Mouse (Mus musculus): ENCODE results near the gene Wfdc15b.

The Wfdc15b gene

DNA sequence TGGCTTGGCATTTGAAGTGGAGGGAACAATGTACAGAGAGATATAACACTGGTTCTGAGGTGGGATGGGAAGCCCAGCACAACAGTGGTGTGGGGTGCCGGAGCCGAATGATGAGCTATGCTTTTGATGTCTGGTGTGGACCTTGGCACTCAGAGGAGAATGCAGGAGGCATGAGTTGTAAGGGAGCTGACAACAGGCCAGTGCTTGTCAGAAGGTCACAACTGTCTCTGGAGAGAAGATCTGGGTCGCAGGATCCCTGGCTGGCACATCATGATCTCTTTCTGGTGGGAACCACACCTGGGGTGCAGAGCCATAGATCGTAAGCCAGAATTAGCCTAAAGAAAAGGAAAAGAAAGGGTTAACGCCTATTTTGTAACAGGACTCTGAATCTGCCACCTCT is 43.6 kb downstream of the Wfdc15b start:
- DNase-seq, result no peak

DNA sequence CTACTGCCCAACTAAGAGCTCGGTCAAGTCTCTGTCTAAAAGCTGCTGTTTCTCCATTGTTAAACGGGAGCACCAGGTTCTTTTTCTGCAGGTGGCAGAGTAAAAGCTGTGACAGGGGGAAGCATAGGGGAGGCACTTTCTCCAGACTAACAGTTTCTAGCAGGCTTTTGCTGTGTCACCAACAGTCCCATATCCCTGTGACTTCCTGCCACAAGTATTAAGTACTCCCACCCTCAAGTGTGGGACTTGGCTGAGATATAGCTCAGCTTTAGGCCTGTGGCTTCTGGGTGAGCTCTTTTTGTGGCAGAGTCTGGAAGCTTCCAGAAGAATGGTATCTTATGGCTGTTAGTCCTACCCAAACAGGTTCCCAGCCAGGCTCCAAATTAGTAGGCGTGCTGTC is 45.6 kb downstream of the Wfdc15b start:
- DNase-seq, result no peak

DNA sequence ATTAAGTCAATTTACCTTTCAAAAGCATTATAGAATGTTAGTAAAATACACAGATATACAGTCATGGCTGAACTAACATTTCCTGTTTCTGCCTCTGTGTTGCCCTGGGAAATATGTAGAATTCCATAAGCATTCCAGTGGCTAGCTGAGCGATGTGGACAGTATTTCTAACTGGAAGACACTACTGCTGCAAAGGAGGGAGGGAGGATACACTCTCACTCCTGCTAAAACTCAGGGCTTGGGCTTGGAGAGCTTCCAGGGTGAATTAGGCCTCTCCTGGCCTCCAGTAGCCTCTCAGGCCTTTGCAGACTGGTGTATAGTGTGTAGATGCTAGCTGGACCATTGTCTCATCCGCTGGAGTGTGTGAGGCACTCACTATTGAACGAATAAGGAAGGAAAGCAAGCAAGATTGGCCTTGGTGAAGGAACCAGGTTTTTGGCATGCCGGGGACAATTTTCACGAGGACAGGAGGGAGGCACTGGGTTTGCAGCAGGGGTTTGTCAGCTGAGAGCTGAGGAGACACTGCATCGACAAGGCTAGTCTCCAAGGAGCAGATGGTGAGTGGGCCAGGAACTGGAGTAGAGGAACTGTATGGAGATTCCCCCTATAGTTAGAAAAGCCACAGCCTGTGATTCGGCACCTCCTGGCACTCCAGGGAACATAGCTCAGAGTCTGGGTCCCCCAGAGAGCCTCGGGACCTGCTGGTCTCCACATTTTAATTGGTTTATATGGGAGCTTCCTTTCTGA is 46.6 kb downstream of the Wfdc15b start:
- peak; percentile 82 for DNase-seq

DNA sequence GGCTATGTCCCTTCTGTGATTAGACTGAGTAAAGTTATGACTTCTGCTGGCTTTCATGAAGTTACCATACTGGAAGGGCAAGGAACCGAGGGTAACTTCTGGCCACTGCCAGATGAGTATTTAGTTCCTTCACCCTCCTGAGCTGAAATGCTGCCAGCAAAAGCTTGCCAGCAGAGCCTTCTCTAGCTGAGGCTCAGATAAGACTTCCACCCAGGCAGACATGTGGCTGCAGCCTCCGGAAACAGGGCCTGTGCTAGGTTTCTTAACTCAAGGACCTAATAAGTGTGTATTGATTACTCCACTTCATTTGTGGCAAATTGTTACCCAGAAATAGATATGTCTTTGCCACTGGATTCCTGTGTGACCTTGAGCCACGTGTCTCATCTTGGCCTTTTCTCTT is 48.1 kb downstream of the Wfdc15b start:
- DNase-seq, result no peak

DNA sequence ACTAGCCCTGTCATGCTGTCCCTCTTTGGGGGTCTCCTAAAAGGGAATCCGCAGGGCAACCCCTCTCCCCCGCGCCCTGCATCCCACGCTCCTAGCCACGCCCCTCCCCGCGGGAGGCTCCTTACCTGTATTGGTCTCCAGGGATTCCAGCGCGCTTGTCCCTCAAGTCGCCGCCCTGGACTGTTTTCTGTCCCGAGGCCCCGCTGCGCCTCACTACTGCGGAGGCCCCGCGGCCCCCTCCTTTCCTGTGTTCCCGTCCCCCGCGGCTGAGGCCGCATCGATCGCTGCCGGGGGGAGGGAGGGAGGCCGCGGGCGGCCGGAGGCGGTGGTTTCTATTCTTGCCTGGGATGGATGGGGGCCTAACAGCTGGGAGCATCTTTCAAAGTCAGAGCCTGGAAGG is 50.6 kb downstream of the Wfdc15b start, which contains the start of gene Kcns1:
Gene Kcns1 (minus strand): TSS at position 212 of the 400 bp plus-strand sequence.
- no peak for DNase-seq

DNA sequence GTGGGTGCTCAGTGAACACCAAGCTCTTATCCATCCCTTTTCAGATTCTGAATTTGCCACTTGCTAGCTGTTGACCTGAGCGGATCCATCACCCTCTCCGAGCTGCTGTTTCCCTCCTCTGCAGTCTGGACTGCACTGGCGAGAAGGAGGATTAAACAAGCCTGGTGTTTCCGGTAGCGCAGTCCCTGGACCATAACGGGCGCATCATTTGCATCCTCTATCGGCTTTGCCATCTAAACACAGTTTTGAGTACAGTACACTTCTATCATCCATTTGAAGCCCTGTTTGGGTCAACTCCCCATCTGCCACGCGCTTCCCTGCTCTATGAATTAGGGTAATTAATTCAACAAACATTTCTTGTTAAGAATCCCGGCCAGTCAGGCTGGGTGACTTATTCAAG is 51.1 kb downstream of the Wfdc15b start:
- DNase-seq, result no peak

DNA sequence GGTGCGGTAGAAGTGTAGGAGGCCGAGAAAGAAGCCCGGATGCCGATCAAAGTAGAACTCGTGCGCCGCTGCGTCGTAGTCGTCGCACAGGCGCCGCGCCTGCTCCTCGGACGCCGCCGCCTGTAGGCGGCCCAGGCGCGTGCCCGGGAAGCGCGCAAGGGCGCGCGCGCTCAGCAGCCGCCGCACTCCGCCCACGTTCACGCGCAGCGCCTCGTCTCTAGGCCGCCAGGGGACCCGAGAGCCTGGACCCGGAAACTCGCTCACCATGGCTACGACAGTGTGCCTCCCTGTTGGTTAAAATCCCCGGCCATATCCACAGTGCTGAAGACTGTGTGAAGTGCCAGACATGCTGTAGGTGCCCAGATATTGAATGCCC is 52.9 kb downstream of the Wfdc15b start:
- peak; percentile 19 for DNase-seq

DNA sequence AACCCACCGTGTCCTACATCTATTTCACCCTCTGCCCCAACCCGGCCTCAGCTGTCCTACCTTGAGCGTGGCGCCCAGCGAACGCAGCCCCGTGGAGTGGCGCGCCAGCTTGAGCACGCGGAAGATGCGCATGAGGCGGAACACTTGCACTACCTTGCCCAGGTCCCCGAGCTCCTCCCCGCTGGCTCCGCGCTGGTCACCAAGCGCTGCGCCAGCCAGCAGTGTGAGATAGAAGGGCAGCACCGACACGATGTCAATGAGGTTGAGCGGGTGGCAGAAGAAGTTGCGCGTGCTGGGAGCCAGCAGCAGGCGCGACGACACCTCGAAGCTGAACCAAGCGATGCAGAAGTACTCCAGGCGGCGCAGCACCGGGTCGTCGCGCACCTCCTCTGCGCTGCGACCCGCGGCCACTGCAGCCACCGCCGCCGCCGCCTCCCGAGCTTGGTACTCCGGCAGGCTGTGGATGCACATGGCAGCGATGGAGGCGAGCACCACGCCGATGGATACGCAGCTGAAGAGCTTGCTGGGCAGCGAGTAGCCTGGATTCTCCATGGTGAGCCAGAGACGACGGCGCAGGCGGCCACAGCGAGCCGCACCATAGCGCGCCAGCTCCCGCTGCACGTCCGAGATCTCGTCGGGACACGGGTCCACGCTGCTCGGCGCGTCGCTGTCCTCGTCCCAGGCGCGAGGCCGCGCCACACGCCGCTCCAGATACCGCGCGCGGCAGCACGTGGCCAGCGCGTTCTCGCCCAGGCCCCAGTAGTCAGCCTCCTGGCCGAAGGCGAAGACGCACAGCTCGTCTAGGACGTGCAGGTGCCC is 53.5 kb downstream of the Wfdc15b start:
- DNase-seq, result no peak

DNA sequence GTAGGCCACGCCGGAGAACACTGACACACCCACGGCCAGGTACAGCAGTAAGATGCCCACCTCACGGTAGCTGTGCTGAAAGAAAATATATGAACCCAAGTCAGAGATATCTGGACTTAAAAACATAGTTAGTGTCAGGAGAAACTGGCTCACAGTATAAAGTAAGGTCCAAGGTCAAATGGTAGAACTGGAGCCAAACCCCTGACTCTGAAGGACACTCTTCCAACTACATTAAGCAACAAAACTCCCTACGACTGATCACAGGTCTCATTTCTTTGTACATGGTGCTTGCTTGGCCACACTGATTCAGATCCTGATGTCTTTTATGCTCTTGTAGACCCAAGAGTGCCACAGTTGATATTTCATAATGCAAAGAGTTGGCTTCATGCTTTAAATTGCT is 56.5 kb downstream of the Wfdc15b start:
- DNase-seq, result no peak
